Mouse (Mus musculus) 3T3-L1 (cell line): ENCODE results near the gene Cebpg.
A peak's percentile ranks its signal among the peaks of the same experiment; 100 is the strongest.

Source experiments
- DNase-seq: peaks from one replicate; pipeline ENCODE4 v3.0.0-alpha.2; 2015; ENCODE audit warnings: low read depth, low spot score

Cebpg gene

DNA sequence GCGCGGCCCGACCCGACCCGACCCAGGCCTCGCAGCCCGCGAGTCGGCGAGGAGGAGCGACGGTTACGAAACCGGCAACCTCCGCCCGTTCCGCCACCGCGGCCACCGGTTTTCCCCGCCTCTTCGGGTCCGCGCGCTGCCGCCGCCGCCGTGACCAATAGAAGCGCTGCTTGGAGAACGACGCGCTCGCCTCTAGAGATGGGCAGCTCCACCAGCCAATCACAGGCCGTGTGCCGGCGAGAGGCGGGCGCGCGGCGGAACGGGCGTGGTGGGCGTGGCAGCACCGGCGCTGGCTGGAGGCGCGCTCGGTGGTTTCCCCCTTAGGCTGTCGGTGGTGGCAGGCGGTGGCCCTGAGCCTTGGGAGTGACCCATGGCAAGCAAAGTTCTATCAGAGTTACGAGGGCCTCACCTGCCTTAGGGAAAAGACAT lies at the start of gene Cebpg:
Gene Cebpg, minus strand, starts transcription at position 138 of the 429 bp plus-strand sequence.
- peak; percentile 81 for DNase-seq

DNA sequence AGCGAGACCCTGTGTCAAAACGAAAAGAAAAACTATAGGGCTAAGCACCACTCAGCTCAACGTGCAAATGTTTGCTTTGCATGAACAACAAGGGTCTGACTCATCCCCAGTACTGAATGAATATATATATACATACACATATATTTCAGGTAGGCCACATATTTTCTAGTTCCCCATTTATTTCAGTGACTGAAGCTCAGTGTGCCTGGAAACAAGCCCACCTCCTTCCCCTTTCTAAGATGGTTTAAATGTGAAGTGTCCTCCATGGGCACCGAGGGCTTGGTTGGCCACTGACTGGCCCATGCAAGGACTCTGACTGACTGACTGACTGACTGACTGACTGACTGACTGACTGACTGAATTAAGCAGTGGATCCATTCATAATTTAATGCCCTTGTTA lies 43.2 kb upstream of the Cebpg start:
- no peak for DNase-seq

DNA sequence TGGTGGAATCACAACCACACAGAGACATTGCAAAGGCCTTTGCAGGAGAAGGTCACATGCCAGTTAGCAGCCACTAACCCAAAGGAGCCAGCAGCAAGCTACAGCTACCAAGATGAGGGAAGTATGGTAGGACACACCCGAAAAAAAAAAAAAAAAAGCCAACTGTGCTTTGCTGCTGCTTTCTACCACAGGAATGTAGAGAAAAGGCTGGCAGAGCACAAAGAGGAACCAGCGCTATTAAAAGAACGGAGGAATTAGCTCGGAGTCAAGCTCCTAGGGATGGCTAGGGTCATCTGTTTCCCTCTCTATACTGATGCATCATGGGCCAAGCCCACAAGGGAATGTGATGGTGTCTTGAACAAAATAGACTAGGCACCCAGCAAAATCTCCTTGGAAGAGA lies 42.4 kb upstream of the Cebpg start:
- peak; percentile 49 for DNase-seq

DNA sequence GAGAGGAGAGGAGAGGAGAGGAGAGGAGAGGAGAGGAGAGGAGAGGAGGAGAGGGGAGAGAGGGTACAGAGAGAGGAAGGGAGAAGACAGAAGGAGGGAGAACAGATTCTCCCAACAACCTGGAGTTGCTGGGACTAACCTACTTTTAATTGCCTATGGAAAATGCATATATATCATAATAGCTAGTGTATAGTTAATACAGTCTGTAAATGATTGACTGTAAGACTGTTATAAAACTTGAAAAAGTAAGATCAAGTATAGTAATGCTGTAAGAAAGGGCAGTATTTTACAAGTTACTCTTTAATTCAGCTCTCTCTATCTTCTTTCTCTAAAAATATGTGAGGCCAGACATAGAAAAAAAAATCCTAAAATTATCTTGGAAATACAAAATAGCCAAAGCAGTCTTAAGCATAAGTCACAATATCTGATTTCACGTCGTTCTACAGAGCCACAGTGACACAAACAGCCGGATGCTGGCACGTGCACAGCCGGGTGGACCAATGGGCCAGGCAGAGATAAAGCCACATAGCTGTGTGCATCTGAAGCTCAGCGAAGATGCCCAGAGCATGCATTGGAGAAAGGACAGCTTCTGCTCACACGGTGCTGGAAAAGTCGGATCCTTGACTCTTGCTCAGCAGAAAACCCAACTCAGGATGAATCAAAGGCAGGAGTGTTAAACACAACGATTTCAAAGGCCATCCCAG lies 38.8 kb upstream of the Cebpg start:
- no peak for DNase-seq

DNA sequence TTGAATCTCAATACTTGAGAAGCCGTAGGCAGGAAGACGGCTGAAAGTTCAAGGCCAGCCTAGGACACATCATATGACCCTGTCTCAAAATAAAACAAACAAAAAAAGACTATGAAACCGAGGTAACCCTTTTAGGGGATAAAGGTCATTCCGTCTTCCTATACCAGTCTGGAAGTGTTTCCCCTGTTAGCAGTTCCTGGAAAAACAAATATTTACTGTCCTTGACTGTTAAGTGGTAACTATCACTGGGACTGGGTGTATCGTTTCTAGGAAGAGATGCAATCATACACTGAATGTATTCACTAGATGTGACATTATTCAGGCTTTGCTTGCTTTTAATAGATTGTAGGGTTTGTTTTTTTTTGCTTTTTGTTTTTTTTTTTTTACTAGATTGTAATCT lies 34.2 kb upstream of the Cebpg start:
- DNase-seq = no peak

DNA sequence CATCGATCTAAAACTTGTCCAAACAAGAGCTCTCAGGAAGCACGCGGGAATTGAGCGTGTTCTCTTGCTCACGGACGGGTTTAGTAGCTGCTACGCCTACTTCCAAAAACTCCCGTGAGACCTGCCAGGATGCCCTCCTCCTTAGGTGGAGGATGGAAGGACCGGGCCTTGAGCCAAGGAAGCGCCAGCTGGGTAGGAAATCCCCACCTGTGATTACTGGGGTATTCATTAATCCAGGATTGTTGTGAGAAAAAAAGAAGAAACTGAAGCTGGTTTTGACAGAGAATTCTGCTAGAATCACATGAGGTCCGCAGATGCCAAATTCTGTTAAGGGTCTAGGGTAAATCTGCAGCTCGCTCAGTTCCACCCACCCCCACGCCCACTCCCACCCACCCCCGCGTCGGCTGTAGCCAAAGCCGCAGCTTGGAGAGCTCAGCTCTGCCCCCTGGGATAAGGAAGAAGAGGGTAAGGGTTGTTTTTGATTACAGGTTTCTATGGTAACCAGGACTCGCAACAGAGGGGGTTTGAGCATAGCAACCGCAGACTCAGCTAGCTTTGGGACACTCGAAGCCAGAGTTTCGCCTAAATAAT lies 30.0 kb upstream of the Cebpg start:
- no peak for DNase-seq

DNA sequence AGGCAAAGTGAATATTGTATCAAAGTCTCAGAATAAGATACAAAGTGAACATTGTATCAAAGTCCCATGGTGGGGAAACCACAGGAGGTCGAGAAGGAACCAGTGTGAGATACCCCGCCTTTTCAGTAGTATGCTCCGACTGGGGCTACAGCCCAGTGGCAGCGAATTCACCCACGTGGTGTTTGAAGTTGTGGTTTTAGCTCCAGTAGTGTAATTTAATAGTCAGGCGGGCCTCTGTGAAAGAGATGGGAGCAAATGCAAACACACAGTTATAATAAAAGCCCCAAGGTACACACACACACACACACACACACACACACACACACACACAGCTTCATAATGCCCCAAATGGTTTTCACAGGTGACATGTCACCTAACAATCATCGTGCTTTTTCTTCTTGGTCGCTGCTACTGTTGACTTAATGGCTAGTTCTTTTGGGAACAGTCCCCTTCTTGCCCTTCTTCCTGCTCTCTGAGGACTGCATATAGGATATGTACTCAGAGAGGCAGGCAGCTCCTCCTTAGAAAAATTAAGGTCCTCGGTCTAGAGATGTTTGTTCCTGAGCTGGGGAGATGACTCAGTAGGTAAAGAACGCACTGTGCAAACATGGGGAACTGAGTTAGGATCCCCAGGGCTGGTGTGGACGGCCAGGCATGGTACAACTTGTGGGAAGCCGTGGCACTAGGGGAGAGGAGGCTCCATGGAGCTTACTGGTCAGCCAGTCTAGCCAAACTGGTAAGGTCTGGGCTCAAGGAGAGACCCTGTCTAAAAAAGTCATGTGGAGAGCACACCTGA lies 28.4 kb upstream of the Cebpg start:
- no peak for DNase-seq

DNA sequence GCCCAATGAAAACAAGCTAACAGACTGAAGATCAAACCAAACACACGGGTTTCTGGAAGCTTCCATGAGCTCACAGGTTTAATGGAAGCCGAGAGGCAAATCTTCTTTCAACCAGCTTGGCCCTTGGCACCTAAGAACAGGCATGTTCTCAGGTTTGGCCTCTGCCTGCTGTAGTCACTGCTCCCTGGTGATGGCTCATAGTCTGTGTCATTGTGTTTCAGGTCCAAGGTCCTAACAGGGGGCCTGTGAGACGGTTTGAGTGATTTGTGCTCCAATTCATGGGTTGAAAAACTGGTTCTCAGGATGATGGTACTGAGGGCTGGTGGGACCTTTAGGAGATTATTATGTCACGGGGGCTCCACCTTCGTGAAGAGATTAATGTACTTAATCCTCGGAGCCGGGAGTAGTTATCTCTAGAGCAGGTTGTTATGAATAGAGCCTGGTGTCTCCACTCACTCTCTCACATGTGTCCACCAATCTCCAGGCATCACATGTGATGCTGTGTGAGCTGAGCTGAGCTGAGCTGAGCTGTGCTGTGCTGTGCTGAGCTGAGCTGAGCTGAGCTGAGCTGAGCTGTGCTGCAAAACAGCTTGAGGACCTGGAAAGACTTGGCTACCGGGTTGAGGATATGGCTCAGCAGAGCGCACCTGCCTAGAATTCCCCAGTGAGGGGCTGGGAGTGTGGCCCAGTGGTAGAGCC lies 25.2 kb upstream of the Cebpg start:
- DNase-seq = no peak

DNA sequence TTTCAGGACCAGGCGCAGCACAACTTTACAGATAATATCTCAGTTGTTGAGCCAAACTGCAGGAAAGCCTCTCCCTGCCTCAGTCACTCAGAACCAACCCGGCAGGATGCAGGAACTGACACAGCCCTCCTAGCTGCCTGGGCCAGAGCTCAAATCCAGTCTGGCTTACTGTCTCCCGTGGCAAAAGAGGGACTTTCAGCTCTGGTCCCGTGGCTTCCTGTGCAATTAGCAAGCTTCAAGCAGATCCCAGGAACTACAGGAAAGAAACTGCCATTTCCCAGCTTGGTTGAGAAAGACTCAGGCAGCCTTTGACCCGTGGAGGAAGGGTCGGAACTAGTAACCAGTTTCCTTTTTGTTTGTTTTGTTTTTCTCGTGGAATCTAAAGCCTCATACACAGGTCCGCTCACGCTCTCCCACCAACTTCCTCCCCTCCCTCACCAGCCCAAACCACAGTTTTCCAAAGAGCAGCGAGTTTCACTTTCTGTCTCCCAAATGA lies 24.5 kb upstream of the Cebpg start:
- DNase-seq = no peak

DNA sequence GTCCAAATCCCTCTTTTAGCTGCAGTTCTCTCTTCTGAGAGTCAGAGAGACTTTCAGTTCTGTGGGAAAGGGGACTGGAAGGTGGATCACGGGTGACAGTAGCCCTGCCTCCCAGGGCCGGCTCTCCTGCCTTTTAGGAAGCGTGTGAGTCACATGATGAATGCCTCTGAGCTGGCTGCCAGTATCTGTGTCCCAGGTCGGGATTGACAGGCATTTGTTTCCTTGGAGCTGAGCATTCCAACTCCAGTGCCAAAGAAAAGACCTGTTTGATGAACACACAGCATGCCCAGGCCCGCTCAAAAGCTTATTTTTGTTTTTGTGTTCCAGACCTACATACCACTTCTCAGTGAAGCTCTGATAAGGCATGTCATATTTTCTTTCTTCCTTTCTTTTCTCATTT lies 20.3 kb upstream of the Cebpg start:
- DNase-seq = peak; percentile 59

DNA sequence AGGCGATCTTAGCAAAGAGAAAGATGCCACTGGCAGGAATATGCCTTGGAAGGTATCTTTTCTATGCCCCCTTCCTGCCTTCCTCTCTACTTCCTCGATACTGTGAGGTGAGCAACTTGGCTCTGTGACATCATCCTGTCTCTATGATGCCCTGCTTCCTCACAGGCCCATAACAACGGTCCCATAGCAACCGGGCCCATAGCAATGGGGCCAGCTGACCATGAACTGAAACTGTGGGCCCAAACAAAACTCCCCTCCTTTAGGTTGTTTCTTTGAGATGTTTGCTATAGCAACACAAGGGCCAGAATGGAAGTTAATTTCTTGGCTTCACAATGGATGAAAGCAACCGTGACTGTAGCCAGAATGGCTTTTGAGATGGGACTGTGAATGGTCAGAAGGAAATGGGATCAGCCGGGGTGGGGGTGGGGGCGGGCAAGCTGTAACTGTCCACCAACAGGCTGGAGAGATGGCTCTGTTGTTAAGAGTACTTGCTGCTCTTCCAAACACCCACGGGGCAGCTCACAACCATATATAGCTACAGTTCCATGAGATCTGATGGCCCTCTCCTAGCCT lies 10.4 kb upstream of the Cebpg start:
- DNase-seq = no peak

DNA sequence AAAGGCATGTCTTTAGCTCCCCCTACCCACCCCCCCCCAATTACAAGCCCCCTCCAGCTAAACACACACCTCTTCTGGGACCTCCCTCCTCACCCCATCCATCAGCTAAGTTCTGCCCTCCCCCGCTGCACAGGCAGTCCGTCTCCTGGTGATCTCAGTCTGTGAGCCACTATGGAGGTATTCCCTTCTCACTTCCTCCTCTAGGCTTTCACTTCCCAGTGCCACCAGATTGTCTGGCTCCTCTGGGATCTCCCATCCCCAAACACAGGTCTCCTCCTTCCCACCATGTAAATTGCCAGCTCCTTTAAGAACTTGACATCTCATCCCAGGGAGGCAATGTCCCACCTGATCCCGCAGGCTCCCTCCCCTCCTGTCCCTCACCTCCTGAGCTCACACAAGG lies 9.6 kb upstream of the Cebpg start:
- DNase-seq = no peak

DNA sequence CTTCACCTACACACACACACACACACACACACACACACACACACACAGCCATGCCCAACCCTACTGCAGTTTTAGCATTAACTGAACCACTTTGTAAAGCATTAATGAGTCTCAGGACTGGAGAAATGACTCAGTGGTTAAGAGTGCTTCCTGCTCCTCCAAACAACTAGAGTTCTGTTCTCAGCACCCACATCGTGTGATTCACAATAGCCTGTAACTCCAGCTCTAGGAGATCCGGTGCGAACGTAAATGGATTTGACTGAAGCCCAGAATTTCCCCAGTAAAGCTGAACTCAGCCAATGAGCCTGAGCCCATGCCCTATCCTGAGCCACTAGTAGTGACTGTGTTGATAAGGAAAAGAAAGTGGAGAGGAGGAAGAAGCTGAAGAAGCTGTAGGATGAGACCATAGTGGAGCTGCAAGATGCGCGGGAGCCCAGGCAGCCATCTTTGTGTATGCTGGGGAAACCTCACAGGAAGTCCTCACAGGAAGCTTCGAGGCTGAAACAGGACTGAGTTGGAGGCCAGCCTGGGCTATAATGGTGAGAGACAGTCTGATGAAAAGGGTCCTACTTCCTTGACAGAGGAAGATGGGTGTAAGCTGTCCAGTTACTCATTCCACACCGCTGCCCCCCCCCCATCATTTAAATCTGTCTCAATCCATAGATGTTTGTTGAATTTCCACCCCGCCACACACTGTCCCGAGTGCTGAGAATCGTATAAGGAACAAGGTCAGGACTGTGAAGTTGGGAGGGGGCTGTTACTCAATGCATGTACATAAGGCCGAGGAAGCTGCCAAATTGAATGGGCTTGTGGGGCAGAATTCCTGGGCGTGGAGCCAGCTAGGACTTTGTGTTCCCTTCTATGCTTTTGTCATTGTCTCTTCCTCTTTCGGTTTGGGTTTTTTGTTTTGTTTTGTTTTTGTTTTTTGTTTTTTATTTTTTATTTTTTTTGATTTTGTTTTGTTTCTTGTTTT lies 8.2 kb upstream of the Cebpg start:
- peak; percentile 20 for DNase-seq

DNA sequence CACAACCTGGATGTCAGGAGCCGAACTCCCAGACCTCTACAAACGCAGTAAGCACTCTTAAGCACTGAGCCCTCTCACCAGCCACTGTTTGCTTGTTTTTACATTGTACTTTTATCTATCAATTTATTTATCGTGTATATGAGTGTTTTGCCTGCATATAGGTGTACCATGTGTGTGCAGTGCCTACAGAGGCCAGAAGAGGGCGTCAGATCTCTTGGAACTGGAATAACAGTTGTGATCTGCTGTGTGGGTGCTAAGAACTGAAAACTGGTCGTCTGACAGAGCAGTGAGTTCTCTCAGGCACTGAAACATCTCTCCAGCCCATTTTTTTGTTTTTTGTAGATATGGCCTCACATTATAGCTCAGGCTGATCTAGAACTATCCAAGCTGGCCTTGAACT lies 3.1 kb upstream of the Cebpg start:
- DNase-seq = no peak

DNA sequence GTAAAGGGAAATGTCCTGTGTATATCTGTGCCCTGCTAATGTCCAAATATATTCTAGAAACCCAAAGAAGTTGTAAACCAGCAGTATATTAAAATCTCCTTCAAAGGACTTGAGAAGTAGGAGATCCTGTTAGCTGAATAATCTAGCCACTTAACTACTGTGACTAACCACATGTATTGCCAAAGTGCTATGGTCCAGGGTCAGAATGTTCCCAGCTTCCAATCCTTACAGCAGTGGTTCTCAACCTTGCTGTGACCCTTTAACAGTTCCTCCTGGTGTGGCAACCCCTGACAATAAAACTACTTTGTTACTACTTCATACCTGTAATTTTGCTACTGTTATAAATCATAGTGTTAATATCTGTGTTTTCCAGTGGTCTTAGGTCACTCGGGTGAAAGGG lies 2.0 kb upstream of the Cebpg start:
- DNase-seq = no peak

DNA sequence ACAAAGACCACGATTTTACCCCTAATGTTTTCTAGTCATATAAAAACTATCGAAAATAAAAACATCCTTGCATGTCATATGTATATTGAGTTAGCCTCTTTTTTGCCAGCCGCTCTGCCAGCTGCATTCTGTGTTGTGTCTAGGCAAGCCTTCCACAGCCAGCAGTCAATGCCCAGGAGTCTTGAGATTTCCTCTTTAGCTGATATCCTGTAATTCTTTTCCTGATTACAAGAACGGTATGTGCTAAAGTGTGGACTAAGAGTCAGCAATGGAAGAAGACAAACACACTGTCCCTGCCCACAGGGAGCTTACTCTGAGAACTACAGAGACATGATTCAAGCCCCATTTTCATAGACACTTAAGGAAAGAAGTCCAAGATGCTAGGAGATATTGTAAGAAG lies 1.2 kb upstream of the Cebpg start:
- DNase-seq = no peak

DNA sequence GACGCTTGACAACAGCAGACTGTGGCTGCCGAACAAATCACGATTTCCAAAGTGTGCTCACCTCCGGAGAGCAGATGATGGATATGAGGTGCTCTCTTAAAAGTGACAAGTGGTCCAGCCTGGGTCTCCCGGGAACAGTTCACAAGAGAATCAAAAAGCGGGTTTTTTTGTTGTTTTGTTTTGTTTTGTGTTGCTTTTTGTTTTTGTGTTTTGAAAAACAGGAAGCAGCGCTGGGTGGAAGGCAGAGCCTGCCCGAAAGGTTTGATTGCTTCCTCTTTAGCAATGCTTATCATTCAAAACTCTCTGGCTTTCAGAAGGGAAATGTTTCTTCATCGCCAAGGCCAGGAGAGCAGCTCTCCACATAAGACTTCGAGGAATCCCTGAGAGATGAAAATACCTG lies 626 bp upstream of the Cebpg start:
- DNase-seq = no peak

DNA sequence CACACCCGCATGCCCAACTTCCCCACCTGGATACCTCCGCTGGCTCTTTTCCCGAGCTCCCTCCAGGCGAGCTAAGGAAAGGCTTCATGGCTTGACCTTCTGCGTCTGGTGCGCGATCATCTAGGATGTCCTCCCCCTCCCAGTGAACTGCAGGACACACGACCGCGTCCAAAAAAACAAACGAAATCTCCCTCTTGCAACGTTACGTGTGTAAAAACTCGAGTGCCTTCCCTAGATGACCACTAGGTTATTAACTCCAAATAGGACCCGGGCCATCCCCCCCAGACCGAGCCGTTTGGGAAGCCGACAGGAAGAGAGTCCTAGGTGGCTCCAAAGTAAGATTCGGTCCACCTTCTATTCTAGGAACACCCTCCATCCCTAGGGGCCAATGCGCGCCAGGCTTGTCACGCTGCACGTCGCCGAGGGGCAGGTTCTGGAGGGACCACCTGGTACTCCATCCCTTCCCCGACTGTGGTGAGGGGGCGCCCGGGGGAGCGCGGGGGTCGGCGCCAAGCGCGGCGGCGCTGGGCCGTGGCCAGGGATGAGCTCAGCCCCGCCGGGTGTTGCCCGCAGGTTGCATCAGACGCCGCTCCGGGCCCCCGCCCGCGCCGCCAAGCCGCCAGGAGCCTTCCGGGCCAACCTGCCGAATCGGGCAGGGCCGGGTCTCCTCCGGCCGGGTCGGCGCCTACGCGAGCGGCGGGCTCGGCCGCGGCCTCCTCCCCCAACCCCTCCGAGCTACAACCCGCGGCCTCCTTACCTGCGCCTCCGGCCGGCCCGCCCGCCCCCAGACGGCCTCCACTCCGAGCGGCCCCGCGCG lies 546 bp downstream of the Cebpg start:
- DNase-seq = peak; percentile 56

DNA sequence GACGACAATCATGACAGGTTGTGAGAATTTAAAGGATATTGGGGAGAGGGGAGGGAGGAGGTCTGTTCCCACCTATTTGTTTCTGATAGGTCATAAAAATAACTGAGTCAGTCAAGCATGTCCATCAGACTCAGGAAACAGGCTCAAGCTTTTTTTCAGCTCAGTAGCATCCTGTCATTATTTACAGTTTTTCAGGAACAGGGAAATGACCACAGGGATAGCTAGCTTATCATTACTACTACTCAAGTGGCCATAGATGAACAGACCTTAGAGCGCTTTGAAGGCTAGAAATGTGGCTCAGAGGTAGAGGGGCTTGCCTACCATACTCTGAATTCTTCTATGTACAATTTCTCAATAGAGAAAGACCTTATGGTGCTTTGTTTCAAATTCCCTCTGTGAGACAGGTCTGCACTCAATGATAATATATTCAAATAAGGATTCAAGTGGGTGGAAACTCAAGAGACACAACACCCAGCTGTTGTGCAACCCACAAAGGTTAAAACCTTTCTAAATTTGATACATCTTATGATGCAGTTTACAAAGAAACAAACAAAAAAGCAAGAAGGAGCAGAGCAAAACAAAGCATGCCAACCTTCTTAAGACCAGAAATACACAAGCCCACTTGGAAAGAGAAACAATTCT lies 1.3 kb downstream of the Cebpg start:
- no peak for DNase-seq
